Mouse (Mus musculus) liver, adult 2 months (tissue): ENCODE measurements around the gene Zbtb32. TPM values are rescaled to one million over a fixed set of nuclear protein-coding genes. Genes with fewer than 3 reads are reported as not detected.

Source experiments
- DNase-seq: peaks from one replicate; pipeline ENCODE4 v3.0.0-alpha.2; 2011; ENCODE audit warnings: low read depth, low spot score; ENCODE audit errors: extremely low read depth
- H3K27ac ChIP-seq: fragments of 200-500 bp; replicated peaks from 2 replicates; pipeline ENCODE4 v1.5.1; 2012; ENCODE audit warnings: low read depth, mild to moderate bottlenecking, control low read depth, inconsistent platforms, low read length; ENCODE audit not compliant: insufficient read depth
- H3K27me3 ChIP-seq: fragments of 200-500 bp; 2 replicates; pipeline ENCODE4 v1.6.1; 2012; ENCODE audit warnings: mild to moderate bottlenecking, moderate library complexity, low read length, inconsistent platforms; ENCODE audit not compliant: control insufficient read depth, insufficient read depth
- H3K36me3 ChIP-seq: fragments of 200-500 bp; 2 replicates; pipeline ENCODE4 v1.6.1; 2012; ENCODE audit warnings: low read length, inconsistent platforms; ENCODE audit not compliant: control insufficient read depth, insufficient read depth
- H3K4me1 ChIP-seq: fragments of 200-500 bp; 2 replicates; pipeline ENCODE4 v1.6.1; 2011; ENCODE audit warnings: low read length; ENCODE audit not compliant: control insufficient read depth, insufficient read depth
- H3K4me3 ChIP-seq: fragments of 200-500 bp; 2 replicates; pipeline ENCODE4 v1.5.1; 2011; ENCODE audit warnings: low read depth, mild to moderate bottlenecking, control low read depth, low read length, moderate library complexity; ENCODE audit not compliant: insufficient read depth
- H3K79me2 ChIP-seq: fragments of 200-500 bp; 2 replicates; pipeline ENCODE4 v1.6.1; 2012; ENCODE audit warnings: inconsistent platforms, mild to moderate bottlenecking, low read length, moderate library complexity; ENCODE audit not compliant: control insufficient read depth, insufficient read depth
- H3K9ac ChIP-seq: fragments of 200-500 bp; 2 replicates; pipeline ENCODE4 v1.6.1; 2012; ENCODE audit warnings: low read depth, mild to moderate bottlenecking, control low read depth, inconsistent platforms, low read length
- CTCF ChIP-seq: fragments of 200-500 bp; IDR thresholded peaks from 2 replicates; pipeline ENCODE4 v1.5.1; 2011; ENCODE audit warnings: low read depth, low read length, control low read depth
- POLR2A ChIP-seq: fragments of 200-500 bp; IDR thresholded peaks from 2 replicates; pipeline ENCODE4 v1.6.1; 2011; ENCODE audit warnings: low read length, control low read depth; ENCODE audit not compliant: insufficient read depth; ENCODE audit errors: extremely low read depth
- WGBS: fragments of 180-500 bp; shearing (Covaris S2); methylation state at CpG from one replicate; pipeline ENCODE4 v1.1.7; 2018; 5-methylcytosine and 5-hydroxymethylcytosine counted together
- polyA plus RNA-seq: library from polyadenylated mRNA; depleted of rRNA; stranded (reverse); fragments of >200 nt; gene quantifications from 2 replicates; pipeline ENCODE4 v1.2.3, GENCODE M21; 2012
- total RNA-seq: library from RNA; depleted of rRNA; stranded (reverse); fragments of >200 nt; gene quantifications from 2 replicates; pipeline ENCODE4 v1.2.3, GENCODE M21; 2014

Zbtb32 gene
- total and polyA plus RNA-seq, 2 experiments = 0.18 to 0.61 TPM

GRCm38 (mm10) chr7:30629013-30629412 lies 30.3 kb upstream of the Zbtb32 start:
- Histone ChIP-seq H3K36me3 (peaks cover 4% of the 10 kb centered on the region; the same call in 1 of the 2 replicates), H3K27ac (no peak overlapping the region), H3K79me2 (peaks cover 17% of the 10 kb centered on the region), H3K9ac (no peak overlapping the region), H3K4me1 (peaks cover 4% of the 10 kb centered on the region), H3K27me3 (peaks cover 8% of the 10 kb centered on the region; the same call in 1 of the 2 replicates), H3K4me3 (no peak overlapping the region)
- TF ChIP-seq POLR2A = no peak
- no peak for TF ChIP-seq CTCF
- DNase-seq = no peak

GRCm38 (mm10) chr7:30626647-30627046 lies 27.9 kb upstream of the Zbtb32 start:
- Histone ChIP-seq H3K9ac (no peak overlapping the region), H3K27ac (no peak overlapping the region), H3K4me1 (peaks cover 7% of the 10 kb centered on the region), H3K4me3 (no peak overlapping the region), H3K27me3 (no peaks in the 10 kb centered on the region), H3K36me3 (peaks cover 18% of the 10 kb centered on the region; the same call in 1 of the 2 replicates), H3K79me2 (peaks cover 25% of the 10 kb centered on the region)
- TF ChIP-seq POLR2A (no peak), CTCF (no peak)
- no peak for DNase-seq
- 88% methylated on average over 5 of the region's 5 CpGs for WGBS

- peak; percentile 90 for DNase-seq
- H3K27me3 ChIP-seq = no peaks in the 10 kb centered on the region
- under 1% methylated on average over 44 of the region's 44 CpGs for WGBS
Observed at GRCm38 (mm10) chr7:30625530-30626384, 27.0 kb upstream of the Zbtb32 start, which contains the start of gene Cox6b1. Cox6b1 (minus strand) TSS chr7:30626151.

GRCm38 (mm10) chr7:30619202-30619601 lies 20.5 kb upstream of the Zbtb32 start:
- H3K79me2 ChIP-seq = peaks cover 8% of the 10 kb centered on the region; the same call in 1 of the 2 replicates
- H3K27me3 ChIP-seq = no peaks in the 10 kb centered on the region
- H3K27ac ChIP-seq = no peak overlapping the region
- 82% methylated on average over 3 of the region's 3 CpGs for WGBS
- H3K36me3 ChIP-seq = peaks cover 39% of the 10 kb centered on the region
- no peak overlapping the region for H3K9ac ChIP-seq
- TF ChIP-seq POLR2A (no peak), CTCF (peak; percentile 62; the same call in 1 of the 2 replicates)
- H3K4me3 ChIP-seq = no peak overlapping the region
- no peak for DNase-seq
- peaks cover 8% of the 10 kb centered on the region for H3K4me1 ChIP-seq

More at GRCm38 (mm10) chr7:30625530-30626384, 27.0 kb upstream of the Zbtb32 start, which contains the start of gene Cox6b1:
- Histone ChIP-seq H3K79me2 (peaks cover 25% of the 10 kb centered on the region), H3K4me3 (peak within 1 kb of the TSS; percentile 97), H3K4me1 (peaks cover 12% of the 10 kb centered on the region), H3K9ac (peak within 1 kb of the TSS; percentile 97), H3K36me3 (peaks cover 22% of the 10 kb centered on the region), H3K27ac (peak within 1 kb of the TSS; percentile 99)
- TF ChIP-seq POLR2A = peak; percentile 52; the same call in 1 of the 2 replicates
- TF ChIP-seq CTCF = no peak

- Histone ChIP-seq H3K79me2 (peaks cover 7% of the 10 kb centered on the region; the same call in 1 of the 2 replicates), H3K9ac (no peak overlapping the region), H3K4me1 (peaks cover 8% of the 10 kb centered on the region), H3K27me3 (no peaks in the 10 kb centered on the region), H3K27ac (no peak overlapping the region), H3K4me3 (no peak overlapping the region), H3K36me3 (peaks cover 36% of the 10 kb centered on the region)
- no peak for DNase-seq
- 89% methylated on average over 9 of the region's 9 CpGs for WGBS
- TF ChIP-seq CTCF (no peak), POLR2A (no peak)
Observed at GRCm38 (mm10) chr7:30618658-30619057, 19.9 kb upstream of the Zbtb32 start.
